In the genomic region with DNA sequence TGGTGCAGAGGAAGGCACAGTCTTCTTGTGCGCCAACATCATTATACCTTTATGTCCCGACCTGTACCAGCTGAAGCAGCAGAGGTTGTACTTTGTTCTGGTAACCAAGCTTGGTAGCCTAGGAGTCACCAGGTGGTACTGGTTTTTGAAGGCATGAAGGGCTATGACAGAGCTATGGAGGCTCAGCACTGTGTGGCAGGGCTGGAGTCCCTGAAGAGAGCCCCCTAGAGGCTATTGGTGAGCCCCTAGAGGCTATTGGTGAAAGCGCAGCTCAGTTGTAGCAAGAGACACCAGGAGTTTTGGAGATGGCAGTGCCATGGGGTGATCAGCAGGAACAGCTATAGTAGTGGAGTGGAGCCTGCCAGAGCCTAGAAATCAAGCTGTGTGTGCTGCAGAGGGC, we compare ENCODE assay signal across 8 mouse cellular contexts. TPM values are rescaled to one million over a fixed set of nuclear protein-coding genes. Genes with fewer than 3 reads are reported as not detected.
DNase-seq lines count a peak whose midpoint lies in the region; ATAC-seq lines count a peak whose summit lies in the region.

No protein-coding gene starts in this region.

- peak; percentile 87 for ATAC-seq in megakaryocyte-erythroid progenitor cell, adult 5-6 weeks (replicated peaks; ENCODE audit: low FRiP score, low TSS enrichment, poor library complexity, severe bottlenecking)
- no peak for ATAC-seq in erythroblast, adult 5-6 weeks (replicated peaks; ENCODE audit: low FRiP score, poor library complexity, severe bottlenecking)

- DNase-seq in adrenal gland, postnatal 14 days, result peak; percentile 39
- no peak for DNase-seq in adrenal gland, postnatal 4 days (ENCODE audit: low spot score in 2 of 2)
- peak; percentile 61 for DNase-seq in CD4-positive helper T cell, adult 2 months (ENCODE audit: low read depth, low spot score)
- peak; percentile 71 for DNase-seq in embryo, embryonic 10.5 days (ENCODE audit: low spot score)
- DNase-seq in kidney, adult 9 months, result peak; percentile 21
- DNase-seq in layer of hippocampus, adult 11-12 months (ENCODE audit: low spot score), result no peak

RNA-seq across cellular contexts. Expression of gene Cd244a, which starts 5.3 kb away (rescaled TPM):
- 0.48 and 1.3 TPM in 2 replicates for total RNA-seq in adrenal gland, postnatal 14 days (2021)
- under 1 TPM; 0.14 to 0.31 TPM for total RNA-seq in adrenal gland, postnatal 4 days (2021)
- 1.8 and 3.9 TPM in 2 replicates for total RNA-seq in megakaryocyte-erythroid progenitor cell, adult 5-6 weeks (2014; fragmentation: Nextera tagmentation)
- 1.7 and 2.4 TPM in 2 replicates for total RNA-seq in megakaryocyte-erythroid progenitor cell, adult 5-6 weeks (2017)
- 2.3 and 3.1 TPM in 2 replicates for total RNA-seq in erythroblast, adult 5-6 weeks (2015; ENCODE audit: low replicate concordance)
- 5.2 and 8.3 TPM in 2 replicates for total RNA-seq in erythroblast, adult 5-6 weeks (2017; ENCODE audit: low replicate concordance)

RNA-seq across cellular contexts. Expression of gene Itln1, which starts 29.2 kb away (rescaled TPM):
- total RNA-seq in adrenal gland, postnatal 14 days (2021), result not detected in 2 replicates
- total RNA-seq in adrenal gland, postnatal 4 days (2021), result not detected
- not detected in 2 replicates for total RNA-seq in megakaryocyte-erythroid progenitor cell, adult 5-6 weeks (2014; fragmentation: Nextera tagmentation)
- total RNA-seq in megakaryocyte-erythroid progenitor cell, adult 5-6 weeks (2017), result not detected in 2 replicates
- not detected in 2 replicates for total RNA-seq in erythroblast, adult 5-6 weeks (2015; ENCODE audit: low replicate concordance)
- total RNA-seq in erythroblast, adult 5-6 weeks (2017; ENCODE audit: low replicate concordance), result not detected in 2 replicates

RNA-seq across cellular contexts. Expression of gene Ly9, which starts 43.0 kb away (rescaled TPM):
- total RNA-seq in adrenal gland, postnatal 14 days (2021), result 0.85 and 6.1 TPM in 2 replicates
- 1 to 10 TPM in 1 of 2 experiments, under 1 TPM in 1; 0.73 to 1.3 TPM for total RNA-seq in adrenal gland, postnatal 4 days (2021)
- 2.1 and 4.1 TPM in 2 replicates for total RNA-seq in megakaryocyte-erythroid progenitor cell, adult 5-6 weeks (2014; fragmentation: Nextera tagmentation)
- total RNA-seq in megakaryocyte-erythroid progenitor cell, adult 5-6 weeks (2017), result 5.3 and 9.6 TPM in 2 replicates
- total RNA-seq in erythroblast, adult 5-6 weeks (2015; ENCODE audit: low replicate concordance), result 7.1 and 8.8 TPM in 2 replicates
- 5.8 and 10.0 TPM in 2 replicates for total RNA-seq in erythroblast, adult 5-6 weeks (2017; ENCODE audit: low replicate concordance)

Comparison
In these comparisons a context has a peak if more than half of its experiments do, and no peak if none do; other contexts are left out.
1. DNase-seq: peak in adrenal gland, postnatal 14 days (single experiment), CD4-positive helper T cell, adult 2 months (single experiment), embryo, embryonic 10.5 days (single experiment) and kidney, adult 9 months (single experiment); none in adrenal gland, postnatal 4 days (0 of 2) and layer of hippocampus, adult 11-12 months (single experiment).